Mouse (Mus musculus) effector memory CD4-positive, alpha-beta T cell, adult 7 months (primary cell): ENCODE measurements around the gene Gm13289. TPM values are rescaled to one million over a fixed set of nuclear protein-coding genes. Genes with fewer than 3 reads are reported as not detected.

ENCODE experiments used
- polyA plus RNA-seq: library from polyadenylated mRNA; unstranded; fragments of 100-300 nt; shearing (Covaris generic); gene quantifications from one replicate; pipeline ENCODE4 v1.2.1, GENCODE M21; 2017

The Gm13289 gene
- polyA plus RNA-seq, result not detected

DNA sequence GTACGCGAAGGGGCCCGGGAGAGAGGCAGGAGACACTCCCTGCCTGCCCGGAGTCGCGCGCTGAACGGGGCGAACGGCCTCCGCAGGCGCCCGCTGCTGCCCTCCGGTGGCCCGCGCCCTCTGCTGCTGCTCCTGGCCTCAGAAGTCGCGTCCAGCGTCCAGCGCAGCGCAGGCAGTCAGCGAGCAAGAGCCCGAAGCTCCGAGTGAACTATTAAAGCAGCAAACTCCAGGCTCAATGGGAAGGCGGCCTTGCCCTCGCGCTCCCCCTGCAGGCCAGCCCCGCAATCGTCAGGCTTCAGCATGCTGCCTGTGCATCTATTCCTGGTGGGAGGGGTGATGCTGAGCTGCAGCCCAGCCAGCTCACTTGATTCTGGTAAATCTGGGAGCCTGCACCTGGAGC, at the start of gene Gm13289:
Gene Gm13289, plus strand, starts transcription at position 301 of the 400 bp plus-strand sequence.

DNA sequence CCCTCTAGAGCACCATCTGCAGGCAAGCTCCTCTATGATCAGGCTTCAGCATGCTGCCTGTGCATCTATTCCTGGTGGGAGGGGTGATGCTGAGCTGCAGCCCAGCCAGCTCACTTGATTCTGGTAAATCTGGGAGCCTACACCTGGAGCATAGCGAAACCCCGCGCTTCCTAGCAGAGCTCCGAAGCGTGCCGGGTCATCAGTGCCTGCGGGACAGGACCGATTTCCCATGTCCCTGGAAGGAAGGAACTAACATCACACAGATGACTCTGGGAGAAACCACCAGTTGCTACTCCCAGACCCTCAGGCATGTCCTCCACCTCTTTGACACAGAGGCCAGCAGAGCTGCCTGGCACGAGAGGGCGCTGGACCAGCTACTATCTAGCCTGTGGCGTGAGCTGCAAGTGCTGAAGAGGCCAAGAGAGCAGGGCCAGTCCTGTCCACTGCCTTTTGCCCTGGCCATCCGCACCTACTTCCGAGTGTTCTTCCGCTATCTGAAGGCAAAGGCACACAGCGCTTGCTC, 21.8 kb upstream of the Gm13289 start, which contains the start of gene Gm13271:
Gene Gm13271, plus strand, starts transcription at position 51 of the 523 bp plus-strand sequence.

DNA sequence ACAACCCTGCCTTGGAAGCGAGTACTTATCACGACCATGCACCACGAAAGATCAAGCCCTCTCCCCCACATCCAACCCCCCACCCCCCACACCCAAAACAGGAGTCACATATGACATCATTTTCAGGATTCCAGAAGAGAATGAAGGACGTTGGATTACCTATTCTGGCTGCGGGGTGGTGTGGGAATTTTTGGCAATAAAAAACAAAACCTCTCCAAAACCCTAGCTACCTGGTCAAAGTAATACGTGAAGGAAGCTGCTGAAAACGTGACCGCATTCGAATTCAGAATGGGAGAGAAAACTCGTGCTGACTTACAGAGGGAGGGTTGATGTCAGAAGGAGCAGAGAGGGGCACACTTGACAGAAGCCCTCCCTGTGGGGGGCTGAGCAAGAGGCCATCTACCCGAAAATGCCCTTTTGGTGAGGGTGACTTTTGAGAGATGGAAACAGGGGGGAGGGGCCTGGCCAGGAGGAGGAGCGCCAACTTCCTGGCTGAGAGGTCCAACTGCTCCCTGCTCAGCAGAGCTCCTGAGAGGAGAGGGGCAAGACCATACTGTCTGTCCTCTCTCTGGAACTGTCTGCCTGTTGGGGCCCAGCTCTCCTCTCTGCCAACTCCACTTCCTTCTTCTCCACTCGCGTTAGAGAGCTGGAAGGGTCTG, 17.0 kb upstream of the Gm13289 start, which contains the start of gene Gm13283:
Gene Gm13283, plus strand, starts transcription at position 510 of the 659 bp plus-strand sequence.

DNA sequence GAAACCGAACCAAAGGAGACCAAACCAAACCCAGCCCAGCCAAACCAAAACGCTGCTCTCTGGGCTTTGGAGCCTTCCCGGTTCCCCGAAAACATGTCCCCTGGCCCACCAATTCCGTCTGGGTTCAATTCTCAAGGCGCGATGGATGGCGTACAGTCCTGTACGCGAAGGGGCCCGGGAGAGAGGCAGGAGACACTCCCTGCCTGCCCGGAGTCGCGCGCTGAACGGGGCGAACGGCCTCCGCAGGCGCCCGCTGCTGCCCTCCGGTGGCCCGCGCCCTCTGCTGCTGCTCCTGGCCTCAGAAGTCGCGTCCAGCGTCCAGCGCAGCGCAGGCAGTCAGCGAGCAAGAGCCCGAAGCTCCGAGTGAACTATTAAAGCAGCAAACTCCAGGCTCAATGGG, 3.2 kb upstream of the Gm13289 start, which contains the start of gene Gm13290:
Gene Gm13290, plus strand, starts transcription at position 301 of the 400 bp plus-strand sequence.

DNA sequence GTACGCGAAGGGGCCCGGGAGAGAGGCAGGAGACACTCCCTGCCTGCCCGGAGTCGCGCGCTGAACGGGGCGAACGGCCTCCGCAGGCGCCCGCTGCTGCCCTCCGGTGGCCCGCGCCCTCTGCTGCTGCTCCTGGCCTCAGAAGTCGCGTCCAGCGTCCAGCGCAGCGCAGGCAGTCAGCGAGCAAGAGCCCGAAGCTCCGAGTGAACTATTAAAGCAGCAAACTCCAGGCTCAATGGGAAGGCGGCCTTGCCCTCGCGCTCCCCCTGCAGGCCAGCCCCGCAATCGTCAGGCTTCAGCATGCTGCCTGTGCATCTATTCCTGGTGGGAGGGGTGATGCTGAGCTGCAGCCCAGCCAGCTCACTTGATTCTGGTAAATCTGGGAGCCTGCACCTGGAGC, 2.8 kb downstream of the Gm13289 start, which contains the start of gene Gm13272:
Gene Gm13272, plus strand, starts transcription at position 301 of the 400 bp plus-strand sequence.

DNA sequence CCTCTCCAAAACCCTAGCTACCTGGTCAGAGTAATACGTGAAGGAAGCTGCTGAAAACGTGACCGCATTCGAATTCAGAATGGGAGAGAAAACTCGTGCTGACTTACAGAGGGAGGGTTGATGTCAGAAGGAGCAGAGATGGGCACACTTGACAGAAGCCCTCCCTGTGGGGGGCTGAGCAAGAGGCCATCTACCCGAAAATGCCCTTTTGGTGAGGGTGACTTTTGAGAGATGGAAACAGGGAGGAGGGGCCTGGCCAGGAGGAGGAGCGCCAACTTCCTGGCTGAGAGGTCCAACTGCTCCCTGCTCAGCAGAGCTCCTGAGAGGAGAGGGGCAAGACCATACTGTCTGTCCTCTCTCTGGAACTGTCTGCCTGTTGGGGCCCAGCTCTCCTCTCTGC, 5.1 kb downstream of the Gm13289 start, which contains the start of gene Ifnz:
Gene Ifnz, plus strand, starts transcription at position 301 of the 400 bp plus-strand sequence.

DNA sequence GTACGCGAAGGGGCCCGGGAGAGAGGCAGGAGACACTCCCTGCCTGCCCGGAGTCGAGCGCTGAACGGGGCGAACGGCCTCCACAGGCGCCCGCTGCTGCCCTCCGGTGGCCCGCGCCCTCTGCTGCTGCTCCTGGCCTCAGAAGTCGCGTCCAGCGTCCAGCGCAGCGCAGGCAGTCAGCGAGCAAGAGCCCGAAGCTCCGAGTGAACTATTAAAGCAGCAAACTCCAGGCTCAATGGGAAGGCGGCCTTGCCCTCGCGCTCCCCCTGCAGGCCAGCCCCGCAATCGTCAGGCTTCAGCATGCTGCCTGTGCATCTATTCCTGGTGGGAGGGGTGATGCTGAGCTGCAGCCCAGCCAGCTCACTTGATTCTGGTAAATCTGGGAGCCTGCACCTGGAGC, 8.7 kb downstream of the Gm13289 start, which contains the start of gene Gm13276:
Gene Gm13276, plus strand, starts transcription at position 301 of the 400 bp plus-strand sequence.

DNA sequence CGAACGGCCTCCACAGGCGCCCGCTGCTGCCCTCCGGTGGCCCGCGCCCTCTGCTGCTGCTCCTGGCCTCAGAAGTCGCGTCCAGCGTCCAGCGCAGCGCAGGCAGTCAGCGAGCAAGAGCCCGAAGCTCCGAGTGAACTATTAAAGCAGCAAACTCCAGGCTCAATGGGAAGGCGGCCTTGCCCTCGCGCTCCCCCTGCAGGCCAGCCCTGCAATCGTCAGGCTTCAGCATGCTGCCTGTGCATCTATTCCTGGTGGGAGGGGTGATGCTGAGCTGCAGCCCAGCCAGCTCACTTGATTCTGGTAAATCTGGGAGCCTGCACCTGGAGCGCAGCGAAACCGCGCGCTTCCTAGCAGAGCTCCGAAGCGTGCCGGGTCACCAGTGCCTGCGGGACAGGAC, 11.7 kb downstream of the Gm13289 start, which contains the start of gene Gm13277:
Gene Gm13277, plus strand, starts transcription at position 231 of the 400 bp plus-strand sequence.

DNA sequence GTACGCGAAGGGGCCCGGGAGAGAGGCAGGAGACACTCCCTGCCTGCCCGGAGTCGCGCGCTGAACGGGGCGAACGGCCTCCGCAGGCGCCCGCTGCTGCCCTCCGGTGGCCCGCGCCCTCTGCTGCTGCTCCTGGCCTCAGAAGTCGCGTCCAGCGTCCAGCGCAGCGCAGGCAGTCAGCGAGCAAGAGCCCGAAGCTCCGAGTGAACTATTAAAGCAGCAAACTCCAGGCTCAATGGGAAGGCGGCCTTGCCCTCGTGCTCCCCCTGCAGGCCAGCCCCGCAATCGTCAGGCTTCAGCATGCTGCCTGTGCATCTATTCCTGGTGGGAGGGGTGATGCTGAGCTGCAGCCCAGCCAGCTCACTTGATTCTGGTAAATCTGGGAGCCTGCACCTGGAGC, 14.5 kb downstream of the Gm13289 start, which contains the start of gene Gm13278:
Gene Gm13278, plus strand, starts transcription at position 301 of the 400 bp plus-strand sequence.

DNA sequence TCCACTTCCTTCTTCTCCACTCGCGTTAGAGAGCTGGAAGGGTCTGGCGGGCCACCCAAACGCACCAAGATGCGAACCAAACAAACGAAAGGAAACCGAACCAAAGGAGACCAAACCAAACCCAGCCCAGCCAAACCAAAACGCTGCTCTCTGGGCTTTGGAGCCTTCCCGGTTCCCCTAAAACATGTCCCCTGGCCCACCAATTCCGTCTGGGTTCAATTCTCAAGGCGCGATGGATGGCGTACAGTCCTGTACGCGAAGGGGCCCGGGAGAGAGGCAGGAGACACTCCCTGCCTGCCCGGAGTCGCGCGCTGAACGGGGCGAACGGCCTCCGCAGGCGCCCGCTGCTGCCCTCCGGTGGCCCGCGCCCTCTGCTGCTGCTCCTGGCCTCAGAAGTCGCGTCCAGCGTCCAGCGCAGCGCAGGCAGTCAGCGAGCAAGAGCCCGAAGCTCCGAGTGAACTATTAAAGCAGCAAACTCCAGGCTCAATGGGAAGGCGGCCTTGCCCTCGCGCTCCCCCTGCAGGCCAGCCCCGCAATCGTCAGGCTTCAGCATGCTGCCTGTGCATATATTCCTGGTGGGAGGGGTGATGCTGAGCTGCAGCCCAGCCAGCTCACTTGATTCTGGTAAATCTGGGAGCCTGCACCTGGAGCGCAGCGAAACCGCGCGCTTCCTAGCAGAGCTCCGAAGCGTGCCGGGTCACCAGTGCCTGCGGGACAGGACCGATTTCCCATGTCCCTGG, 17.4 kb downstream of the Gm13289 start, which contains the start of gene Gm13275:
Gene Gm13275, plus strand, starts transcription at position 552 of the 740 bp plus-strand sequence.

DNA sequence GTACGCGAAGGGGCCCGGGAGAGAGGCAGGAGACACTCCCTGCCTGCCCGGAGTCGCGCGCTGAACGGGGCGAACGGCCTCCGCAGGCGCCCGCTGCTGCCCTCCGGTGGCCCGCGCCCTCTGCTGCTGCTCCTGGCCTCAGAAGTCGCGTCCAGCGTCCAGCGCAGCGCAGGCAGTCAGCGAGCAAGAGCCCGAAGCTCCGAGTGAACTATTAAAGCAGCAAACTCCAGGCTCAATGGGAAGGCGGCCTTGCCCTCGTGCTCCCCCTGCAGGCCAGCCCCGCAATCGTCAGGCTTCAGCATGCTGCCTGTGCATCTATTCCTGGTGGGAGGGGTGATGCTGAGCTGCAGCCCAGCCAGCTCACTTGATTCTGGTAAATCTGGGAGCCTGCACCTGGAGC, 20.4 kb downstream of the Gm13289 start, which contains the start of gene Gm13279:
Gene Gm13279, plus strand, starts transcription at position 301 of the 400 bp plus-strand sequence.

DNA sequence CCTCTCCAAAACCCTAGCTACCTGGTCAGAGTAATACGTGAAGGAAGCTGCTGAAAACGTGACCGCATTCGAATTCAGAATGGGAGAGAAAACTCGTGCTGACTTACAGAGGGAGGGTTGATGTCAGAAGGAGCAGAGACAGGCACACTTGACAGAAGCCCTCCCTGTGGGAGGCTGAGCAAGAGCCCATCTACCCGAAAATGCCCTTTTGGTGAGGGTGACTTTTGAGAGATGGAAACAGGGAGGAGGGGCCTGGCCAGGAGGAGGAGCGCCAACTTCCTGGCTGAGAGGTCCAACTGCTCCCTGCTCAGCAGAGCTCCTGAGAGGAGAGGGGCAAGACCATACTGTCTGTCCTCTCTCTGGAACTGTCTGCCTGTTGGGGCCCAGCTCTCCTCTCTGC, 22.6 kb downstream of the Gm13289 start, which contains the start of gene Gm13285:
Gene Gm13285, plus strand, starts transcription at position 301 of the 400 bp plus-strand sequence.

DNA sequence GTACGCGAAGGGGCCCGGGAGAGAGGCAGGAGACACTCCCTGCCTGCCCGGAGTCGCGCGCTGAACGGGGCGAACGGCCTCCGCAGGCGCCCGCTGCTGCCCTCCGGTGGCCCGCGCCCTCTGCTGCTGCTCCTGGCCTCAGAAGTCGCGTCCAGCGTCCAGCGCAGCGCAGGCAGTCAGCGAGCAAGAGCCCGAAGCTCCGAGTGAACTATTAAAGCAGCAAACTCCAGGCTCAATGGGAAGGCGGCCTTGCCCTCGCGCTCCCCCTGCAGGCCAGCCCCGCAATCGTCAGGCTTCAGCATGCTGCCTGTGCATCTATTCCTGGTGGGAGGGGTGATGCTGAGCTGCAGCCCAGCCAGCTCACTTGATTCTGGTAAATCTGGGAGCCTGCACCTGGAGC, 26.2 kb downstream of the Gm13289 start, which contains the start of gene Gm13287:
Gene Gm13287, plus strand, starts transcription at position 301 of the 400 bp plus-strand sequence.

DNA sequence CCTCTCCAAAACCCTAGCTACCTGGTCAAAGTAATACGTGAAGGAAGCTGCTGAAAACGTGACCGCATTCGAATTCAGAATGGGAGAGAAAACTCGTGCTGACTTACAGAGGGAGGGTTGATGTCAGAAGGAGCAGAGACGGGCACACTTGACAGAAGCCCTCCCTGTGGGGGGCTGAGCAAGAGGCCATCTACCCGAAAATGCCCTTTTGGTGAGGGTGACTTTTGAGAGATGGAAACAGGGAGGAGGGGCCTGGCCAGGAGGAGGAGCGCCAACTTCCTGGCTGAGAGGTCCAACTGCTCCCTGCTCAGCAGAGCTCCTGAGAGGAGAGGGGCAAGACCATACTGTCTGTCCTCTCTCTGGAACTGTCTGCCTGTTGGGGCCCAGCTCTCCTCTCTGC, 28.5 kb downstream of the Gm13289 start, which contains the start of gene Gm13288:
Gene Gm13288, plus strand, starts transcription at position 301 of the 400 bp plus-strand sequence.

DNA sequence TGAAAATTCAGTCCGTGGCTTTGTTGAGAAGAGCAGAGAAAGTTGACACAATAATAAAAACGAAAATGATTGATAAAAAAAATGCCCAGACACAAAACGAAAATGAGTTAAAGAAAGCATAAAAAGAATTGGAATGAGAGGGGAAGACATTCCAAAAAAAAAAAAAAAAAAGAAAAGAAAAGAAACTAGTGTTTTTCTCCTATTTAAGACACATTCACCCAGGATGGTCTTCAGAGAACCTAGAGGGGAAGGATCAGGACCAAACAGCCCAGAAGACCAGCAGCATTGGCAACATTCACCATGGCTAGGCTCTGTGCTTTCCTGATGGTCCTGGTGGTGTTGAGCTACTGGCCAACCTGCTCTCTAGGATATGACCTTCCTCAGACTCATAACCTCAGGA, 39.2 kb downstream of the Gm13289 start, which contains the start of gene Ifna7:
Gene Ifna7, plus strand, starts transcription at position 301 of the 400 bp plus-strand sequence.

DNA sequence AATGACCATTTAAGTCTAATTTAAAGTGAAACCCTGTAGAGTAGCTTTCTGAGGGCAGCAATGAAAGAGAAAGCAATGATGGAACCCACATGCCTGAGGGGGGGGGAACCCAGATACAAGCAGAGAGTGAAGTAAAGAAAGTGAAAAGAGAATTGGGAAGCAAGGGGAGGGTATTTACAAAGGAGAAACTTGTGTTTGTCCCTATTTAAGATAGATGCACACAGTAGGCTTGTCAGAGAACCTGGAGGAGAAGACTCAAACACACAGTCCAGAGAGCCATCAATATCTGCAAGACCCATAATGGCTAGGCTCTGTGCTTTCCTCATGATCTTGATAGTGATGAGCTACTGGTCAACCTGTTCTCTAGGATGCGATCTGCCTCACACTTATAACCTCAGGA, 42.9 kb downstream of the Gm13289 start, which contains the start of gene Ifna11:
Gene Ifna11, plus strand, starts transcription at position 301 of the 400 bp plus-strand sequence.

Other genes starting within 250 kb of the Gm13289 start
- gene Ifna15, start 218.7 kb upstream of the Gm13289 start, polyA plus RNA-seq, result not detected
- gene Ifna14, start 205.1 kb upstream of the Gm13289 start, polyA plus RNA-seq, result not detected
- gene Ifna9, start 184.5 kb upstream of the Gm13289 start, polyA plus RNA-seq, result not detected
- not detected for gene Ifna12, start 173.5 kb upstream of the Gm13289 start, polyA plus RNA-seq
- not detected for gene C87499, start 142.5 kb upstream of the Gm13289 start, polyA plus RNA-seq
- gene Ifna13, start 132.5 kb upstream of the Gm13289 start, polyA plus RNA-seq, result not detected
- gene Ifna16, start 100.0 kb upstream of the Gm13289 start, polyA plus RNA-seq, result not detected
- gene Ifna2, start 93.0 kb upstream of the Gm13289 start, polyA plus RNA-seq, result not detected
- gene Ifnab, start 85.6 kb upstream of the Gm13289 start, polyA plus RNA-seq, result not detected
- gene Gm26566, start 55.1 kb upstream of the Gm13289 start, polyA plus RNA-seq, result 0.74 TPM
- 15.4 TPM for gene Klhl9, start 54.5 kb upstream of the Gm13289 start, polyA plus RNA-seq
- not detected for gene Gm13271, start 22.1 kb upstream of the Gm13289 start, polyA plus RNA-seq
- gene Gm13283, start 16.8 kb upstream of the Gm13289 start, polyA plus RNA-seq, result not detected
- gene Gm13290, start 3.1 kb upstream of the Gm13289 start, polyA plus RNA-seq, result not detected
- gene Gm13272, start 2.9 kb downstream of the Gm13289 start, polyA plus RNA-seq, result not detected
- gene Ifnz, start 5.2 kb downstream of the Gm13289 start, polyA plus RNA-seq, result 0.28 TPM
- not detected for gene Gm13276, start 8.8 kb downstream of the Gm13289 start, polyA plus RNA-seq
- not detected for gene Gm13277, start 11.7 kb downstream of the Gm13289 start, polyA plus RNA-seq
- gene Gm13278, start 14.6 kb downstream of the Gm13289 start, polyA plus RNA-seq, result not detected
- gene Gm13275, start 17.6 kb downstream of the Gm13289 start, polyA plus RNA-seq, result not detected
- gene Gm13279, start 20.5 kb downstream of the Gm13289 start, polyA plus RNA-seq, result not detected
- 1.1 TPM for gene Gm13285, start 22.7 kb downstream of the Gm13289 start, polyA plus RNA-seq
- gene Gm13287, start 26.3 kb downstream of the Gm13289 start, polyA plus RNA-seq, result not detected
- not detected for gene Gm13288, start 28.6 kb downstream of the Gm13289 start, polyA plus RNA-seq
- gene Ifna7, start 39.3 kb downstream of the Gm13289 start, polyA plus RNA-seq, result not detected
- gene Ifna11, start 43.0 kb downstream of the Gm13289 start, polyA plus RNA-seq, result not detected
- not detected for gene Ifna6, start 50.5 kb downstream of the Gm13289 start, polyA plus RNA-seq
- gene Ifna5, start 58.6 kb downstream of the Gm13289 start, polyA plus RNA-seq, result not detected
- gene Ifna4, start 64.9 kb downstream of the Gm13289 start, polyA plus RNA-seq, result not detected
- not detected for gene Ifna1, start 73.2 kb downstream of the Gm13289 start, polyA plus RNA-seq
- gene Ifne, start 103.3 kb downstream of the Gm13289 start, polyA plus RNA-seq, result not detected